In the genomic region with DNA sequence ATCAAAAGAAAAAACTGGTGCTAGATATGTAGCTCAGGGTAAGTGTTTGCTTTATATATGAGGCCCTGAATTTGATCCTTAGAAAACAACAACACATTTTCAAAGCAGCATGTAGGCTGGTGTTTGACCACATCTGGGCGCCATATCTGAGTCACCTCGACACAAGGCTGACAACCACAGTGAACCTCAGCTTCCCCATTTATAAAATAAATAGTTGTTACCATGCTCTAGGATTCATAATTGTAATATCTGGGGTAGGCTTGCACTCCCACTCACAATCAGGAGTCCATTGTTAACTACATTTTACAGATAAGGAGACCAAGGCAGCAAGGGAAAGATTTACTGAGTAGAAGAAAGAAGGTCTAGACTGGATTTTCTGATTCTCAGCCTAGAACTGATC, we compare ENCODE assay signal across 31 mouse cellular contexts. TPM values are rescaled to one million over a fixed set of nuclear protein-coding genes. Genes with fewer than 3 reads are reported as not detected.
DNase-seq lines count a peak whose midpoint lies in the region; ATAC-seq and TF ChIP-seq lines count a peak whose summit lies in the region.
"Had no signal": no experiment of that assay in that cellular context is flagged by ENCODE, and none has a peak within 500 bp of the region (broad histone marks: within the 10 kb centered on the region; RNA-seq: fewer than 3 reads in every experiment).

No protein-coding gene starts in this region.

- H3K27me3 ChIP-seq in CH12.LX (replicated peaks) = no peaks in the 10 kb centered on the region
- H3K27me3 ChIP-seq: embryonic facial prominence, embryonic 13.5 days; embryonic facial prominence, embryonic 15.5 days; forebrain, embryonic 12.5 days; Patski had no signal

- no peak for TF ChIP-seq CTCF in CH12.LX (conservative IDR thresholded peaks at IDR 0.05 in 1 of 2, IDR thresholded peaks at IDR 0.05 in 1 of 2; ENCODE audit: low read depth in 2 of 2, low read length in 2 of 2)

- no peaks in the 10 kb centered on the region for H3K9me3 ChIP-seq in CH12.LX (replicated peaks; ENCODE audit: low read length)
- H3K9me3 ChIP-seq: embryonic facial prominence, embryonic 13.5 days; embryonic facial prominence, embryonic 15.5 days; forebrain, embryonic 10.5 days; forebrain, embryonic 12.5 days had no signal

- dilution Hi-C loops in CH12.LX (cut with MboI; ENCODE audit: extremely low pct_ligation_motif_present, extremely low pct_unique_long_range_greater_than_20kb, low sequenced_read_pairs) = no loop called here

- DNase-seq in 3T3-L1 (ENCODE audit: low read depth, low spot score) = peak; percentile 26
- DNase-seq in 416B (ENCODE audit: low read depth) = peak; percentile 64
- DNase-seq in CH12.LX (ENCODE audit: extremely low read depth) = peak; percentile 8
- DNase-seq in kidney, postnatal 10 days = no peak
- DNase-seq in kidney, postnatal 14 days = no peak
- DNase-seq in cerebellum, adult 9-10 months = no peak
- no peak for DNase-seq in embryo, embryonic 11 days
- DNase-seq: adrenal gland, adult 8-10 months; adrenal gland, postnatal 14 days; adrenal gland, postnatal 36 days; B cell, adult 2 months; cerebellum, adult 11-12 months; cerebellum, adult 2 months; cerebellum, adult 9-11 months; cerebellum, postnatal 14 days; cerebellum, postnatal 36 days had no signal

- H3K36me3 ChIP-seq in CH12.LX (replicated peaks in 1 of 2; ENCODE audit: control insufficient read depth in 1 of 2, insufficient read depth in 1 of 2, low read length in 1 of 2) = peaks cover 0 to 8% of the 10 kb centered on the region in 2 experiments
- H3K36me3 ChIP-seq: forebrain, embryonic 12.5 days had no signal

- TF ChIP-seq RAD21 in CH12.LX (IDR thresholded peaks at IDR 0.05; ENCODE audit: low read depth, low read length) = no peak

- no peak overlapping the region for H3K4me3 ChIP-seq in CH12.LX (replicated peaks in 1 of 3; ENCODE audit: low read depth in 2 of 3, low read length in 2 of 3, poor library complexity in 1 of 3)
- H3K4me3 ChIP-seq: embryonic facial prominence, embryonic 13.5 days; embryonic facial prominence, embryonic 15.5 days; erythroblast, embryonic 14.5 days; forebrain, embryonic 10.5 days; forebrain, embryonic 12.5 days had no signal

- ATAC-seq in common myeloid progenitor, adult 5-6 weeks (replicated peaks; ENCODE audit: low read depth, poor library complexity, severe bottlenecking) = peak; percentile 50; the same call in 1 of the 2 replicates
- ATAC-seq: activated CD4-positive, CD25-positive, alpha-beta regulatory T cell, adult 4 months; CD4-positive, CD25-positive, alpha-beta regulatory T cell, adult 4 months; forebrain, embryonic 14.5 days; forebrain, embryonic 16.5 days; Patski had no signal

- no peaks in the 10 kb centered on the region for H3K4me1 ChIP-seq in CH12.LX (ENCODE audit: control insufficient read depth in 1 of 2, insufficient read depth in 2 of 2)
- H3K4me1 ChIP-seq: embryonic facial prominence, embryonic 13.5 days; forebrain, embryonic 10.5 days; forebrain, embryonic 12.5 days had no signal

- H3K9ac ChIP-seq in CH12.LX (ENCODE audit: insufficient read depth, low read depth) = no peak overlapping the region
- H3K9ac ChIP-seq: embryonic facial prominence, embryonic 13.5 days; embryonic facial prominence, embryonic 15.5 days; forebrain, embryonic 12.5 days had no signal

- H3K79me2 ChIP-seq in CH12.LX (replicated peaks; ENCODE audit: control insufficient read depth, extremely low read depth, insufficient read depth, poor library complexity, severe bottlenecking) = no peaks in the 10 kb centered on the region

- TF ChIP-seq POLR2A in CH12.LX (IDR thresholded peaks at IDR 0.05; ENCODE audit: low read depth, low read length) = no peak

- in situ Hi-C loops in CH12.LX (cut with MboI; ENCODE audit: low pct_ligation_motif_present, low pct_unique_long_range_greater_than_20kb, low sequenced_read_pairs) = no loop called here

- no peak overlapping the region for H3K27ac ChIP-seq in CH12.LX (ENCODE audit: insufficient read depth, low read depth)
- H3K27ac ChIP-seq: embryonic facial prominence, embryonic 13.5 days; embryonic facial prominence, embryonic 15.5 days; forebrain, embryonic 10.5 days; forebrain, embryonic 12.5 days had no signal

- TF ChIP-seq EP300 in CH12.LX (IDR thresholded peaks at IDR 0.05; ENCODE audit: low read length) = no peak

- H3K4me2 ChIP-seq in CH12.LX (ENCODE audit: insufficient read depth, low read depth, poor library complexity, severe bottlenecking) = no peak overlapping the region
- H3K4me2 ChIP-seq: embryonic facial prominence, embryonic 13.5 days; embryonic facial prominence, embryonic 15.5 days; forebrain, embryonic 12.5 days had no signal

TF ChIP-seq in CH12.LX, 34 proteins besides CTCF, POLR2A, EP300 and RAD21:
- TF ChIP-seq MAFK (IDR thresholded peaks at IDR 0.05; ENCODE audit: insufficient replicate concordance, low read length) (no peak), ZNF384 (IDR thresholded peaks at IDR 0.05; ENCODE audit: low read depth, low read length) (no peak), NRF1 (IDR thresholded peaks at IDR 0.05; ENCODE audit: low read depth, low read length) (no peak), PAX5 (IDR thresholded peaks at IDR 0.05; ENCODE audit: low read length) (no peak), E2F4 (IDR thresholded peaks at IDR 0.05; ENCODE audit: insufficient replicate concordance, low read depth, low read length) (no peak), CHD1 (IDR thresholded peaks at IDR 0.05; ENCODE audit: low read depth, low read length) (no peak), POLR2AphosphoS2 (IDR thresholded peaks at IDR 0.05; ENCODE audit: low read depth, low read length) (no peak), KAT2A (IDR thresholded peaks at IDR 0.05; ENCODE audit: insufficient replicate concordance, low read length) (no peak), MXI1 (IDR thresholded peaks at IDR 0.05; ENCODE audit: low read depth, low read length) (no peak), HCFC1 (IDR thresholded peaks at IDR 0.05; ENCODE audit: low read depth, low read length) (no peak), ZC3H11A (IDR thresholded peaks at IDR 0.05; ENCODE audit: low read depth, low read length) (no peak)

RNA-seq across cellular contexts. Expression of a gene that starts 17.3 kb away (rescaled TPM):
- total RNA-seq in CH12.LX (2012; rRNA removed) (not detected in 2 replicates), CH12.LX (2014; rRNA removed) (not detected in 2 replicates)
- polyA plus RNA-seq in CH12.LX (2012; ENCODE audit: insufficient read length, low read depth) = not detected in 2 replicates
- not detected in 2 replicates for total RNA-seq in common myeloid progenitor, adult 5-6 weeks (2017)
- total RNA-seq: adrenal gland, adult 18-20 months; adrenal gland, adult 8-10 months; adrenal gland, postnatal 14 days; adrenal gland, postnatal 36 days; ES-E14 had no signal
- polyA plus RNA-seq: cerebellum, adult 2 months; cortical plate, adult 2 months; embryonic facial prominence, embryonic 11.5 days; embryonic facial prominence, embryonic 13.5 days; erythroblast, embryonic 14.5 days; forebrain, embryonic 10.5 days; forebrain, embryonic 12.5 days; forebrain, embryonic 14.5 days; forebrain, embryonic 16.5 days; Patski had no signal

RNA-seq across cellular contexts. Expression of a gene that starts 27.0 kb away (rescaled TPM):
- total RNA-seq in CH12.LX (2012; rRNA removed) (13.0 and 13.7 TPM in 2 replicates), CH12.LX (2014; rRNA removed) (15.3 and 24.9 TPM in 2 replicates)
- polyA plus RNA-seq in CH12.LX (2012; ENCODE audit: insufficient read length, low read depth) = 48.2 and 72.9 TPM in 2 replicates
- total RNA-seq in common myeloid progenitor, adult 5-6 weeks (2017) = 10.8 and 11.7 TPM in 2 replicates

RNA-seq across cellular contexts. Expression of a gene that starts 27.1 kb away (rescaled TPM):
- 35.4 and 46.3 TPM in 2 replicates for total RNA-seq in CH12.LX (2012; rRNA removed)
- total RNA-seq in CH12.LX (2014; rRNA removed) = 38.7 and 40.7 TPM in 2 replicates
- 19.7 and 20.2 TPM in 2 replicates for polyA plus RNA-seq in CH12.LX (2012; ENCODE audit: insufficient read length, low read depth)
- 20.6 and 28.9 TPM in 2 replicates for total RNA-seq in common myeloid progenitor, adult 5-6 weeks (2017)

RNA-seq across cellular contexts. Expression of a gene that starts 47.4 kb away (rescaled TPM):
- 16.5 and 19.3 TPM in 2 replicates for total RNA-seq in CH12.LX (2012; rRNA removed)
- 24.8 and 35.4 TPM in 2 replicates for total RNA-seq in CH12.LX (2014; rRNA removed)
- polyA plus RNA-seq in CH12.LX (2012; ENCODE audit: insufficient read length, low read depth) = 34.8 and 39.4 TPM in 2 replicates
- 25.0 and 37.2 TPM in 2 replicates for total RNA-seq in common myeloid progenitor, adult 5-6 weeks (2017)

RNA-seq across cellular contexts. Expression of a gene that starts 48.1 kb away (rescaled TPM):
- total RNA-seq in CH12.LX (2012; rRNA removed) (54.4 and 71.8 TPM in 2 replicates), CH12.LX (2014; rRNA removed) (50.7 and 57.2 TPM in 2 replicates)
- polyA plus RNA-seq in CH12.LX (2012; ENCODE audit: insufficient read length, low read depth) = 61.9 and 68.5 TPM in 2 replicates
- 115 and 141 TPM in 2 replicates for total RNA-seq in common myeloid progenitor, adult 5-6 weeks (2017)

Comparison
In these comparisons a context has a peak if more than half of its experiments do, and no peak if none do; other contexts are left out.
1. DNase-seq: peak in 3T3-L1 (single experiment), 416B (single experiment) and CH12.LX (single experiment); none in kidney, postnatal 10 days (single experiment), kidney, postnatal 14 days (single experiment), cerebellum, adult 9-10 months (single experiment) and embryo, embryonic 11 days (single experiment).